Mouse (Mus musculus): ENCODE measurements around the gene Slamf6.
"Not testable (repeated sequence)": the region's sequence is repeated elsewhere in the genome, so short reads cannot be mapped to it uniquely, and the experiment has no call there.

DNA sequence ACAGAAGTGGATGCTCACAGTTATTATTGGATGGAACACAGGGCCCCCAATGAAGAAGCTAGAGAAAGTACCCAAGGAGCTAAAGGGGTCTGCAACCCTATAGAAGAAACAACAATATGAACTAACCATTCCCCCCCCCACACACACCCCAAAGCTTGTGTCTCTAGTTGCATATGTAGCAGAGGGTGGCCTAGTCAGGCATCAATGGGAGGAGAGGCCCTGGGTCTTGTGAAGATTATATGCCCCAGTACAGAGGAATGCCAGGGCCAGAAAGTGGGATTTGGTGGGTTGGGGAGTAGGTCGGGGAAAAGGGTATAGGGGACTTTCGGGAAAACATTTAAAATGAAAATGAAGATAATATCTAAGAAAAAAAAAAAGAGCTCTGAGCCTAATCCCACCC is 57.0 kb downstream of the Slamf6 start:
- TF ChIP-seq CTCF (IDR thresholded peaks at IDR 0.05; ENCODE audit: borderline replicate concordance, insufficient read depth, low read length); POLR2A (IDR thresholded peaks at IDR 0.05; ENCODE audit: low read depth, low read length): not testable (repeated sequence)
